Mouse (Mus musculus) monocyte, adult 2 months (primary cell): Measurements from ENCODE around the gene Ncam1.

Experiments used
- DNase-seq, 2 experiments: peaks; one replicate each; pipeline ENCODE4 v3.0.0; 2022; ENCODE audit warnings: low spot score in 2 of 2, low read depth in 1 of 2

Ncam1 gene

GRCm38 (mm10) chr9:49679270-49679669 lies 119.5 kb downstream of the Ncam1 start:
- no peak for DNase-seq

- no peak for DNase-seq
Observed at GRCm38 (mm10) chr9:49675696-49676465, 122.8 kb downstream of the Ncam1 start.

GRCm38 (mm10) chr9:49672646-49673199 lies 126.0 kb downstream of the Ncam1 start:
- no peak for DNase-seq

GRCm38 (mm10) chr9:49667066-49667465 lies 131.7 kb downstream of the Ncam1 start:
- DNase-seq: no peak

- DNase-seq: no peak
Observed at GRCm38 (mm10) chr9:49665361-49665760, 133.4 kb downstream of the Ncam1 start.

- no peak for DNase-seq
Observed at GRCm38 (mm10) chr9:49663927-49664320, 134.8 kb downstream of the Ncam1 start.

- DNase-seq: peak; percentile 3 to 10
Observed at GRCm38 (mm10) chr9:49662958-49663926, 135.5 kb downstream of the Ncam1 start.

- DNase-seq: no peak
Observed at GRCm38 (mm10) chr9:49661480-49661879, 137.2 kb downstream of the Ncam1 start.

GRCm38 (mm10) chr9:49658381-49658856 lies 140.3 kb downstream of the Ncam1 start:
- no peak for DNase-seq

GRCm38 (mm10) chr9:49654470-49654869 lies 144.3 kb downstream of the Ncam1 start:
- no peak for DNase-seq

GRCm38 (mm10) chr9:49653478-49654245 lies 145.1 kb downstream of the Ncam1 start:
- DNase-seq: no peak

- DNase-seq: no peak
Observed at GRCm38 (mm10) chr9:49644296-49644695, 154.4 kb downstream of the Ncam1 start.

- no peak for DNase-seq
Observed at GRCm38 (mm10) chr9:49640764-49641163, 158.0 kb downstream of the Ncam1 start.

GRCm38 (mm10) chr9:49640142-49640541 lies 158.6 kb downstream of the Ncam1 start:
- DNase-seq: no peak

- no peak for DNase-seq
Observed at GRCm38 (mm10) chr9:49637955-49638354, 160.8 kb downstream of the Ncam1 start.

- DNase-seq: no peak
Observed at GRCm38 (mm10) chr9:49635668-49636326, 162.9 kb downstream of the Ncam1 start.

- no peak for DNase-seq
Observed at GRCm38 (mm10) chr9:49632591-49632990, 166.1 kb downstream of the Ncam1 start.

- no peak for DNase-seq
Observed at GRCm38 (mm10) chr9:49630336-49630735, 168.4 kb downstream of the Ncam1 start.

- no peak for DNase-seq
Observed at GRCm38 (mm10) chr9:49624910-49625309, 173.8 kb downstream of the Ncam1 start.

GRCm38 (mm10) chr9:49623934-49624505 lies 174.7 kb downstream of the Ncam1 start:
- DNase-seq: no peak
